Mouse (Mus musculus): ENCODE results near the gene Gm44. TPM values are rescaled to one million over a fixed set of nuclear protein-coding genes. Genes with fewer than 3 reads are reported as not detected.
"Not testable (repeated sequence)": the region's sequence is repeated elsewhere in the genome, so short reads cannot be mapped to it uniquely, and the experiment has no call there.

The Gm44 gene
- not detected in 2 replicates for polyA plus RNA-seq (2015; fragmentation: Nextera tagmentation; extraction: Ambion mirVana)

GRCm38 (mm10) chrX:90891842-90892241 is at the start of gene Gm44:
Gene Gm44, plus strand, starts transcription at chrX:90892142.
- WGBS, result 91% methylated on average over 4 of the region's 4 CpGs
- ATAC-seq, result no peak

GRCm38 (mm10) chrX:90927989-90928388 is 36.0 kb downstream of the Gm44 start:
- WGBS, result 67% methylated on average over 1 of the region's 1 CpGs
- no peaks in the 10 kb centered on the region for H3K4me1 ChIP-seq (ENCODE audit: control insufficient read depth, insufficient read depth, low read length)
- H3K9ac ChIP-seq (ENCODE audit: low read depth, low read length), result no peak overlapping the region
- H3K27me3 ChIP-seq (ENCODE audit: control insufficient read depth, insufficient read depth, low read depth, low read length), result no peaks in the 10 kb centered on the region
- H3K4me2 ChIP-seq (ENCODE audit: low read length), result no peak overlapping the region
- no peaks in the 10 kb centered on the region for H3K9me3 ChIP-seq (replicated peaks; ENCODE audit: control insufficient read depth, low read length, poor library complexity, severe bottlenecking)
- no peak overlapping the region for H3K27ac ChIP-seq (ENCODE audit: low read length)
- no peak overlapping the region for H3K4me3 ChIP-seq (ENCODE audit: low read depth, low read length)
- H3K36me3 ChIP-seq (ENCODE audit: control insufficient read depth, insufficient read depth, low read length), result no peaks in the 10 kb centered on the region
- ATAC-seq, result no peak

More at GRCm38 (mm10) chrX:90891842-90892241, at the start of gene Gm44:
- H3K4me2 ChIP-seq (ENCODE audit: low read length), result no peak within 1 kb of the TSS
- no peak within 1 kb of the TSS for H3K9ac ChIP-seq (ENCODE audit: low read depth, low read length)
- no peaks in the 10 kb centered on the region for H3K27me3 ChIP-seq (ENCODE audit: control insufficient read depth, insufficient read depth, low read depth, low read length)
- no peaks in the 10 kb centered on the region for H3K36me3 ChIP-seq (ENCODE audit: control insufficient read depth, insufficient read depth, low read length)
- H3K4me3 ChIP-seq (ENCODE audit: low read depth, low read length), result no peak within 1 kb of the TSS
- H3K9me3 ChIP-seq (replicated peaks; ENCODE audit: control insufficient read depth, low read length, poor library complexity, severe bottlenecking), result no peaks in the 10 kb centered on the region
- H3K27ac ChIP-seq (ENCODE audit: low read length), result no peak within 1 kb of the TSS
- H3K4me1 ChIP-seq (ENCODE audit: control insufficient read depth, insufficient read depth, low read length), result no peaks in the 10 kb centered on the region

DNA sequence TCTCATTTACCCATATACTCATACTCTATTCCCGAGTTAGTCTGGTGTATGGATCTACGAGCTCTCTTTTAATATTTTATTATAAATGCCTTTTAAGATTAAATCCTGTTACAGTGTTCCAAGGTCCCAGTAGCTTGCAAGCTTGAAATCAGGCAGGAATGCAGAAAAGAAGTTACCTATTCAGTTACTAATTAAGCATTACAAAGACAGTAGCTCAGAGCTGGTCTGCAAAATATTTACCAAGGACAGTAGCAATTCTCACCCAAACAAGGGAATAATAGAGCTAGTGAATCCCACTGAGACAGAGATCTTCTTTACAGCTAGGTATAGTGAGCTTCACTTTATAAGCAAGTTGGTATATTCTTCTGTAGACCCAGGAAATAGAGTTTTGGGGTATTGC is 46.3 kb downstream of the Gm44 start:
- H3K9ac ChIP-seq (ENCODE audit: low read depth, low read length); H3K27me3 ChIP-seq (ENCODE audit: control insufficient read depth, insufficient read depth, low read depth, low read length); H3K4me1 ChIP-seq (ENCODE audit: control insufficient read depth, insufficient read depth, low read length); H3K27ac ChIP-seq (ENCODE audit: low read length); H3K9me3 ChIP-seq (replicated peaks; ENCODE audit: control insufficient read depth, low read length, poor library complexity, severe bottlenecking); H3K4me3 ChIP-seq (ENCODE audit: low read depth, low read length); H3K36me3 ChIP-seq (ENCODE audit: control insufficient read depth, insufficient read depth, low read length); ATAC-seq; H3K4me2 ChIP-seq (ENCODE audit: low read length): not testable (repeated sequence)
- 57% methylated on average over 2 of the region's 2 CpGs for WGBS
